Mouse (Mus musculus) small intestine, adult 2 months (tissue): ENCODE results near the gene Ppp4r4.

ENCODE experiments used
- CTCF ChIP-seq: fragments of 200-500 bp; IDR thresholded peaks from 2 replicates; pipeline ENCODE4 v1.5.1; 2012; ENCODE audit warnings: low read depth, mild to moderate bottlenecking, control low read depth, inconsistent platforms, low read length, moderate library complexity, mixed read lengths; ENCODE audit not compliant: insufficient replicate concordance, insufficient read length; ENCODE audit errors: extremely low read depth
- POLR2A ChIP-seq: fragments of 200-500 bp; IDR thresholded peaks from 2 replicates; pipeline ENCODE4 v1.6.1; 2012; ENCODE audit warnings: low read depth, mild to moderate bottlenecking, control low read depth, inconsistent platforms, low read length, moderate library complexity

- TF ChIP-seq CTCF, result no peak
- TF ChIP-seq POLR2A, result no peak
Observed at GRCm38 (mm10) chr12:103503300-103503699, 28.8 kb upstream of the Ppp4r4 start.
